Mouse (Mus musculus) spleen, adult 2 months (tissue): Measurements from ENCODE around the gene Sgpl1.

Experiments
- CTCF ChIP-seq: fragments of 200-500 bp; IDR thresholded peaks from 2 replicates; pipeline ENCODE4 v1.5.1; 2011; ENCODE audit warnings: mild to moderate bottlenecking, inconsistent platforms; ENCODE audit not compliant: insufficient read depth, insufficient read length, insufficient replicate concordance; ENCODE audit errors: extremely low read depth
- POLR2A ChIP-seq: fragments of 200-500 bp; IDR thresholded peaks from 2 replicates; pipeline ENCODE4 v1.6.1; 2011; ENCODE audit warnings: low read depth, low read length, inconsistent platforms

DNA sequence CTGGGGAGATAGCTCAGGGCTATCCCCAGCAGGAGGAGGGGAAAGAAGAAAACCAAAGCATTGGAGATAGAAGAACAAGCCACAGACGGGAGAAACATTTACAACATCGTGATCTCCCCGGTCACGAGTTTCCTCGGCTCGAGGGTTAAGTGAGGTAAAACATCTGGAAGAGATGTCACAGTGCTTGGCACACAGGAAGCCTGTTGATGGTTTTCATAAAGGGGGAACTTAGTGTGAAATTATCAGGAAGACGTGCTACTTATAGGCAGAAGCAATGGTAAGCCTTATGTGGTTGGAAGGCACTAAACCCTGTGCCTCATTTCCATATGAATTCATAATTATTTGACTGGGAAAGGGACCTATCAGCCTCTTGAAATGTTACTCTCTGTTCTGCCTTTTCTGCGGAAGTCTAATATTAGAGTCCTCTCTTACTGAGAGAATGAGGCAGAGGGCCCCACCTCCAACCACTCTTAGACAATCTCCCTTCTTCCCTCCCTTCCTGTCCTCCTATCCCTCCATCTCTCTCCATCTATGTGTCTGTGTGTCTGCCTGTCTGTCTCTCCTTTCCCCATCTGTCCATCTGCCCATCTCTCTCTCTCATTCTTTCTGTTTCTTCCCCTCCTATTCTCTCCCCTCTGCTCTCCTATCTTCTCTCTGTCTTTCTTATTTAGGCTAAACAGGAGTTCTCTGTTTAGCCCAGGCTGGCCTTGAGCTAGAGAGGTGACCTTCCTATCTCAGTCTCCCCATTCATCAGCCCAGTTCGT, 20.0 kb upstream of the Sgpl1 start:
- TF ChIP-seq CTCF, result no peak
- TF ChIP-seq POLR2A, result no peak
